Mouse (Mus musculus): ENCODE results near the gene Pebp1.

The Pebp1 gene

DNA sequence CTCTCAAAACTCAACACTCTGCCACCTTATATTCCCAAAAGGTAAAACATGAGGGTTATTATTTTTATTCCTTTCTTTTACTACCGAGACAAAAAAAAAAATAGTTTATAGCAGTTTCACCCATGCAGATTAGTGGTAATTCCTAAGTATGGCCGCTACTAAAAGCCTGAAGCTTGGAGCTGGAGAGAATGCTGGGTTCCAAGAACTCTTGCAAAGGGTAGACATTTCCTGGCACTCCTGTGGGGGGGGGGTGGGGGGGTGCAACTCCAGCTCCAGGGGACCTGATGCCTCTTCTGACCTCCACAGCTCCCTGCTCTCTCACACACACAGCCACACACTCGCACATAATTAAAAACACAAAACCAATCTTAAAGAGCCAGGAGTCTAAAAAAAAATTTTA, 1.1 kb downstream of the Pebp1 start:
- DNase-seq (ENCODE audit: low read depth, low spot score): no peak

DNA sequence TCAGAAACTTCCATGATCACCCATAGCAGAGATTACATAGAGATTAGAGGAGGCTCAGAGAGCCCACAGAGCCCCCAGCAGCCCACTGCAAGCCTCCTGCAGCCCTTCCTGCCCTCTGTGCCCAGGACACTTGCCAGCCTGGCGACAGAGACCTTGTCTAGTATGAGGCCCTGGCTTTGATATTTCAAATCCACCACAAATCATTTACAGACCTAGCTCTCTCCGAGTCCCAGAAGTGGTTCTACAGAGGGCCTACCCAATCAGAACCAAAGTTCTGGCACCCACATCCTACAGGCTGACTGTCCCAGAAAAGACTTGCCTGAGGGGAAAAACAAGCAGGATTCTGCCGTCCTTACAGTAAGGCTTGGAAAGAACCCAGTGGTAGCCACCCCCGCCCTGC, 2.2 kb downstream of the Pebp1 start:
- DNase-seq (ENCODE audit: low read depth, low spot score): no peak

DNA sequence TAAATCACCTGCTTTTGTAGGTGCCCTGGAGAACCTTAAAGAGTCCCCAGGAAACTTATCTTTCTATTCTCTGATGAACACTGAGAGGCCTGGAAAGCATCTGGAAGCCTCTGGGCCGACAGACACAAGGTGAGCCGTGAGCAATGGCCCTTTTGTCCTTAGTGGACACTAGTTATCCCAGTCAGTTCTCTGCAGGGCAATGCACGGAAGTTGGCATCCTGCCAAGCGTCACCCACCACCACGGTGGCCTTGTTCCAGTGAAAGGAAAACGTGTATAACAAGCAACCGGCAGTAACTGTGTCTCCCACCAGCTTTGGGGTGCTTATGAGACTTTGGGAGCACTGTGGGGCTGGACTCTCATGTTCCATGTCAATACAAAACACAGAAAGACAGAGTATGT, 2.7 kb downstream of the Pebp1 start:
- no peak for DNase-seq (ENCODE audit: low read depth, low spot score)

- no peak for DNase-seq (ENCODE audit: low read depth, low spot score)
These were observed 3.4 kb downstream of the Pebp1 start for GRCm38 (mm10) chr5:117284029-117284428.

DNA sequence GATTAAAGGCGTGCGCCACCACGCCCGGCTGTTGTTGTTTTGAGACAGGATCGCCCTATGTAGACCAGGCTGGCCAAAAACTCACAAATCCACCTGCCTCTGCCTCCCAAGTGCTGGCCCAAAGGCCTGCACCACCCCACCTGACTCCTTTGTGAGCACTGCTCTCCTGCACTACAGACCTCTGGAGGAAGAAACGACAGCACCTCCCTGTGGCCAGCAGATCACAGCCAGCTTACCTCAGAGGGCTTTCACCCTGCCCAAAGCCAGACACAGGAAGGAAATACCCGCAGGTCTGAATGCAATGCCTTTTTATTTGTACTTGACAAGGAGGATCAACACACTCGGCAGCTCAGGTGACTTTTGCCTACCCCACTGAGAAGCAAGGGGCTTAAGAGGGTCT, 5.1 kb downstream of the Pebp1 start:
- DNase-seq (ENCODE audit: low read depth, low spot score): no peak

DNA sequence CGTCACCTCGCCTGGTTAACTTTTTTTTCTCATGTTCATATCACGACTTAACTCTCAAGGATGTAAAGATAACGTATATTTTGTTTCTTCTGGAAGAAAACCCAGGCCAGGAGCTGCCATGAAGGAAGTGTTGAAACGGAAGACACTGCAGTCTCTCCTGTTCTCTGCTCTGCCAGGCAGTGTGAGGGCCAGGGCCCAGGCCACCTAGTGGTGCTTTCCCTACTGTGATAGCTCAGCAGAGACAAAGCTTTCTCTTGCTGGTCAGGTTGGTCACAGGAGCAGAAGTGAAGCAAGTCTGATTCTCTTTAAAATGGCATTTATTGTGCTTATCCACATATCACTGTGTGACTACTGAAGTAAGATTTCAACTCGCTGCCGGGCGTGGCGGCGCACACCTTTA, 5.9 kb downstream of the Pebp1 start:
- no peak for DNase-seq (ENCODE audit: low read depth, low spot score)

DNA sequence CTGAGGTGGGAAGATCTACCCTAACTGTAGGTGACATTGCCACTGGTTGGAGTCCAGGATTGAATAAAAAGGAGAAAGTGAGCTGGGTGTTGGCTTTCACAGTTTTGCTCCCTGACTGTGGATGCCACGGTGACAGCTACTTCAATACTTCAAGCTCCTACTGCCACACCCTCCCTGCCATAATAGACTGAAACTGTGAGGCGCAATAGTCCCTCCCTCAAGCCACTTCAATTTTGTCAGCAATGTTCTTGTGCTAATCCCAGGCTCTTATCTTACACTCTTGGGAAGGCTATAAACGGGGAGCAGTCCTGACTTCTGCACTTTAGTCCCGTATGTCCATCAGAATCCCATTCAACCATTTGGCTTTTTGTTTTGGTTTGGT, 7.8 kb downstream of the Pebp1 start:
- no peak for DNase-seq (ENCODE audit: low read depth, low spot score)

GRCm38 (mm10) chr5:117278809-117279668, 8.4 kb downstream of the Pebp1 start:
- DNase-seq (ENCODE audit: low read depth, low spot score): no peak

- no peak for DNase-seq (ENCODE audit: low read depth, low spot score)
These were observed 9.6 kb downstream of the Pebp1 start for GRCm38 (mm10) chr5:117277784-117278183.

DNA sequence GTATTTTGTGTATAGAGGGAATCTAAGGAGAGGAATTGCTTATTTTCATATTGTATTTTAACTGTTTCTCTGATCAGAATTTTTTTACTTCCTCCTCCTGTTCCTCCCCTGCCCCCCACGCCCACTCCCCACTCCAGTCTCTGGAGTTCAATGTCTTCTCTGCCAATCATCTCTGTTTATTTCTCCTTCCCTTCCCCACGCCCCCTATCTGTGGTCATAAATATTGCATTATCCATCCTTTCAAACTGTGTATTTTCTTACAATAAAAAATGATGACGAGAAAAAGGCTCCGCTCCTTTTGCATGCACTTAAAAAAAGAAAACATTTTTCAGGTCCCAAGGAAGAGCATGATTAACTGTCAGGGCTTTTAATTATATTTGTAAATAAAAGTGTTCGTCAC, 12.6 kb downstream of the Pebp1 start:
- no peak for DNase-seq (ENCODE audit: low read depth, low spot score)

GRCm38 (mm10) chr5:117271945-117272344, 15.5 kb downstream of the Pebp1 start:
- no peak for DNase-seq (ENCODE audit: low read depth, low spot score)

DNA sequence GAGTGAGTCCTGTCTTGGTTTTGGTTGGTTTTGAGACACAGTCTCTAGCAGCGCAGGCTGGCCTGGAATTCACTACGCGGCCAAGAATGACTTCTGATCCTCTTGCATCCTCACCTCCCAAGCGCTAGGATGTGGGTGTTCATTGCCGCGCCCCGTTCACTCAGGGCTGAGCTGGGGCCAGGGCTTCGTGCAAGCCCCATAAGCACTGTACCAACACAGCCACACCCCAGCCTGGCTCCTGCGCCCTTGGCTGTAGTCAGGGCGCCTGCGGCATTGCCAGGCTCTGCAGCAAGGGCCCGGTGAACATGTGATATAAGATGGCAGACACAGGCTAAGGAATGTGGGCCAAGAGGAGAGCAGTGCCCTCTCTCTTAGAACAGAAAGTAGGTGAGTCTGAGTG, 18.0 kb downstream of the Pebp1 start:
- DNase-seq (ENCODE audit: low read depth, low spot score): no peak

DNA sequence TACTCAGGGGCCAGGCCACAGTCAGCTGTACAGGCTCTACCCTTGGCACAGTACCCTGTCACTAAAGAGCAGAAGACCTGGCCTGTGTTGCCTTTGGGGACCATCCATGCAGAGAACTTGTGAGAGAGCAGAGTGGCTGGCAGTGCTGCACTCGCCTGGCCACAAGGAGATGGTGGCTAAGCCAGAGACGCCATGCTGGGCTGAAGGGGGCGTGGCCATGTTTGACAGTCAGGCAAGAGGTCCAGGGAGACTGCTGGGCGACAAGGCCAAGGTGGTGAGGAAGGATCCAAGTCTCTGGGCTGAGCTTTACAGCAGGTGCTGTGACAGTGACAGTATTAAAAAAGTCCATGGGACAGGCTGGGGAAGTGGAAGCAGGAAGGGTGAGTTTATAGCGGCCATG, 18.7 kb downstream of the Pebp1 start:
- DNase-seq (ENCODE audit: low read depth, low spot score): no peak

DNA sequence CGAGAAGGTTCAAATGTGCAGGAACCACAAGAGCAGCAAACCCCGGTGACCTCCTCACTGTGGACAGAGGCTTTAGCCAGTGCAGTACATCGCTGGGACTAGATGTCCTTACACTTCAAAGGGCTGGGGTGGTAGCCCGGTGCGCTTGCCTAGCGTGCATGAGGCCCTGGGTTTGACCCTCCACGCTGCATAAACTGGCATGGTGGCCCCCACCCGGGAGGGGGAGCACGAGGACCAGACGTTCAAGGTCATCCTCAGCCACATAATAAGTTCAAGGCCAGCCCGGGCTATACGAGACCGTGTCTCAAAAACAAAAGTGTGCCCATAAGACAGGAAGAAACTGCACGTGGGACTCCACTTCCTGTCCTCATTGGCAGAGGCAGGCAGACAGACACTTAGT, 19.5 kb downstream of the Pebp1 start:
- DNase-seq (ENCODE audit: low read depth, low spot score): no peak

DNA sequence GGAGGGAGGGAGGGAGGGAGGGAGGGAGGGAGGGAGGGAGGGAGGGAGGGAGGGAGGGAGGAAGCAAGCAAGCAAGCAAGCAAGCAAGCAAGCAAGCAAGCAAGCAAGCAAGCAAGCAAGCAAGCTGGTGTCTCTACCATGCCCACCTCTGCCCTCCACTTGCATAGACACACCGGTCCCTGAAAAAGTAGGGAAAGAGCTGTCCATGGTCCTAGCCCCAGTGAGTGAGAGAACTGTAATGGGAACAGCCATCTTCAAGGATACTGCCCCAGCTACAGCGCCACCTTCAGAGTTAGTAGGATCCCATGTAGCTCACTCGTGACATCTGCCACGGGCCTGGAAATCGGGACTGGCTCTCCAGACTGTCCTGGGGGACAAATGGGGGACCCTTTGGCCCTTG, 22.7 kb downstream of the Pebp1 start:
- DNase-seq (ENCODE audit: low read depth, low spot score): no peak

DNA sequence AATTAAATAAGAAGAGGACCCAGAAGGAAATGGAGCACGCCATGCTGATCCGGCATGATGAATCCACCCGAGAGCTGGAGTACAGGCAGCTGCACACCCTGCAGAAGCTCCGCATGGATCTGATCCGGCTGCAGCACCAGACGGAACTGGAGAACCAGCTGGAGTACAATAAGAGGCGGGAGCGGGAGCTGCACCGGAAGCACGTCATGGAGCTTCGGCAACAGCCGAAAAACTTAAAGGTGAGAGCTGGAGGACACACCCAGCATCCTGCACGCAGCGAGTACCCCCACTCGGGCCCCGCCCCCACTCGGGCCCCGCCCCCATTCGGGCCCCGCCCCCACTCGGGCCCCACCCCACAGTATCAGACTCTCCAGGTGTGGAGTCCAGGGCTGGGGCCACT, 23.9 kb downstream of the Pebp1 start:
- no peak for DNase-seq (ENCODE audit: low read depth, low spot score)

GRCm38 (mm10) chr5:117258276-117258675, 29.1 kb downstream of the Pebp1 start:
- no peak for DNase-seq (ENCODE audit: low read depth, low spot score)

DNA sequence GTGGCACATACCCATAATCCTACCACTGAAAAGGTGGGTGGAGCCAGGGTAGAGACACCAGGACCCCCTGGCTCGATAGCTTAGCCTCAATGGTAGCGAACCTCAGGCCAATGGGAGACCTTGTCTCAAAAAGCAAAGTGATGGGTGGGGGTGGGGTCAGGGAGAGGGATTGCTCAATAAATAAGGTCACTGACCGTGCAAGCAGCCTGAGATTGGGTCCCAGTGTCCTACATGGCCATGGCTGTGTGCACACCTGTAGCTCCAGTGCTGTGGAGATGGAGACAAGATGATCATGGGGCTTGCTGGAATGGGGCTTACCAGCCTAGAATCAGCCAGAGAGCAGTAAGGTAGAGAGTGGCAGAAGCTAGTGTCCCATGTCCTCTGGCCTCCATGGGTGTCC, 35.7 kb downstream of the Pebp1 start:
- no peak for DNase-seq (ENCODE audit: low read depth, low spot score)

- no peak for DNase-seq (ENCODE audit: low read depth, low spot score)
These were observed 36.6 kb downstream of the Pebp1 start for GRCm38 (mm10) chr5:117250796-117251195.

- no peak for DNase-seq (ENCODE audit: low read depth, low spot score)
These were observed 39.1 kb downstream of the Pebp1 start for GRCm38 (mm10) chr5:117248351-117248750.

DNA sequence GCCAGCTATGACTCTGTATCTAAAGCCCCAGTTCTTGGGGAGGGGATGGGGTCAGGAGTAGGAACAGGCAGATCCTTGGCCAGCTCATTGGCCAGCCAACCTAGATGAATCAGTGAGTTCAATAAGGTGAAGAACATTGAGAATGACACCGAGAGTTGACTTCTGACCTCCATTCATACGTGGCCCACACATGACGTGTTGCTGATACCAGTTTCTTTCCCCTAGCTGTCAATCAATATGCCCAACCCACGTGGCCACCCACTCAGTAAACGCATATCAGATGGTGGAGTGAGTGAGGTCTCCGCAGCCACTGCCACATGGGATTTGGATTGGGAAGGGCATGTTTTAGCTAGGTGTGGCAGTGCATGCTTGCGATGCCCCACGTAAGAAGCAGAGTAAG, 42.3 kb downstream of the Pebp1 start:
- DNase-seq (ENCODE audit: low read depth, low spot score): no peak

DNA sequence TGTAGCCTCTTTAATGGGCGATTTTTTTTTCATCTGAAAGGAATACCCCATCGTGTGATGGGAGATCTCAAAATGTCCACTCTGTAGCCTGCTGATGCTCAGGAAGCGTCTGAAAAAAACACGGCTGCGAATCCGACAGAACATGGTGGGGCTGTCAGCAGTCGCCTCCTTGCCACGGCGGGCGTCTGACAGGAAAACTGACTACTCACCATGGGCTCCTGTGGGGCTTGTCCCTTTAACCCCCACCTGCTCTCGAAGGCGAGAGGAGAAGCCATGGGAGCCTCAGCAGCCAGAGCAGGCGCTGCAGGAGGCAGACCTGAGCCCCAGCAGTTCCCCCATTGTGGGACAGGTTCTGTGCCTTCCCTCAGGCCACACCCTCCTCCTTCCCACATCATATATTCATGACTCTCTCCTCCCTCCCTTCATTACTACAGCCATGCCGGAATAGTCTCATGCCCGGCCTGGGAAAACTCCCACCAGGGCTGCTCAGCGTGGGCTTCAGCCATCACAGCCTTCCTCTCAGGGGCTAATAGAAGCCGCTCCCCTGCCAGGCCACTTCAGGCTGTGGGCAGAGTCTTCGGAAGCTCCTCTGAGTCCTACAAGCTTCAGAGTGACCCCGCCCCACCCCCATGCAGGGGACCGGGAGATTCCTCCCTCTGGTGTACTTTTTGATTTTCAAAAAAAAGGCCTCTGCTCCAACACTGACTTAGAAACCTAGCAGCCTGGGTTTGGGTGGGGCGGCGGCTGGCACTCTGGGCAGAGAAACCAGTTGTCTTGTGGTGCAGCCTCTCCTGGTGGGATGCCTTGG, 44.5 kb downstream of the Pebp1 start:
- DNase-seq (ENCODE audit: low read depth, low spot score): no peak

DNA sequence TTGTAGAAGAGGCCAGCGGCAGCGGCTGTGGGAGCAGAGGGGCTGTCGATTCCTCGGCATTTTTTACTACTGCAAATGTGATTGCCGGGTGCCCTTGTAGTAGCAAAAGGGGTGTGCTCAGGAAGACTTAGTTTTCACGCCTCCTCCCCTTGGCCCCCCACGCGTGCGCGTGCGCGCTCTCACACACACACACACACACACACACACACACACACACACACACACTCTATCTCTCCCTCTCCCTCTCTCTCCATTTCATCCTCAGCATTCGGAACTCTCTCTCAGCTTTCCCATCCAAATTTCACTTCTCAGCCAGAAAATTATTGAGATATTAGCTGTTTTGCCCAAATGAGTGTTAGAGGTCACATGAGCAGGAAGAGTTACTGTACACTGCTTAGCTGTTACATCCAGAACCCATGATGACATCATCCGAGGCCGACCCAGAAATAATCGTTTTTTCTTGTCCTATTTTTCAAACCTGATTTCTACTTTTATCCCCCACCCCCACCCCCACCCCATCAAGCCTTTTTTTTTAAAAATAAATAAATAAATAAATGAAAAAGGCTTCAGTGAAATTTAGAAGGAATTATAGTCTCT, 45.4 kb downstream of the Pebp1 start:
- no peak for DNase-seq (ENCODE audit: low read depth, low spot score)
